Comparison of ENCODE assay signal across 25 mouse cellular contexts in the genomic region with DNA sequence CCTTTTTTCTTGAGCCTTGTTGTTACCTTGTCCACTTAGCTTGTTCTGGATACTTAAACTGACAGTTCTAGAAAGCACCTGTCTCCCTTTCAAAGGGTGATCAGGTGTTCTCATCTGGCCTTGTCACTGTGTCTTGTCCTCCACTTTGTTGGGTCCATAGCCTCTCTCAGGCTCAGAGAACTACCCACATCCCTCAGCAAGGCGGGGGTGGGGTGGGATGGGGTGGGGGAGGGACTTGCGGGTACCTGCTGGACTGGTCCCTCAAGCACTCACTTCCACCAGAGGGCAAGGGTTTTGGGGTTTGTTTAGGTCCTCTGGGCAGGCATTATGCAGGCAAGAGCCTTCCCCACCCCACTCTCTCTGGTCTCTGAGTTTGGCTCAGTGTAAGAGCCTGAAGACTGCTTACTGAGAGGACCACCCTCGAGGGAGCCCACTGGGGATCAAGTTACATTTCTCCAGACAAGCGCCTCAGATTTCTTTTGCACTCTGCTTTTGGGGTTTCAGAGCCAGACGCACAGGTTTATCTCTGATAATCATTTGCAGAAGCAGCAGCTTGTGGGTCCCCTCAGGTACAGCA. TPM values are rescaled to one million over a fixed set of nuclear protein-coding genes. Genes with fewer than 3 reads are reported as not detected.
DNase-seq lines count a peak whose midpoint lies in the region; ATAC-seq and TF ChIP-seq lines count a peak whose summit lies in the region.
"Had no signal": no experiment of that assay in that cellular context is flagged by ENCODE, and none has a peak within 500 bp of the region (broad histone marks: within the 10 kb centered on the region; RNA-seq: fewer than 3 reads in every experiment).

No protein-coding gene starts in this region.

- no peak for DNase-seq in heart, adult 8-10 months (ENCODE audit: low spot score)
- peak; percentile 37 for DNase-seq in lung, embryonic 14.5 days
- DNase-seq in lung, postnatal 25 days (ENCODE audit: low spot score), result no peak
- DNase-seq in embryo, embryonic 10.5 days (ENCODE audit: low spot score), result peak; percentile 49
- DNase-seq in forelimb bud, embryonic 11.5 days (ENCODE audit: low read depth, low spot score), result peak; percentile 36
- DNase-seq in cerebellum, postnatal 25 days, result no peak
- DNase-seq in spleen, postnatal 10 days (ENCODE audit: low spot score in 2 of 2), result no peak
- DNase-seq: adrenal gland, postnatal 25 days; cerebellum, adult 2 months; kidney, adult 11 months; kidney, postnatal 25 days; layer of hippocampus, adult 9-11 months; liver; liver, postnatal 0 days; retina, postnatal 1 day; thymus, adult 2 months had no signal

- no peak overlapping the region for H3K4me3 ChIP-seq in heart, embryonic 13.5 days
- no peak overlapping the region for H3K4me3 ChIP-seq in lung, embryonic 14.5 days (ENCODE audit: low read depth, low read length)
- H3K4me3 ChIP-seq: forebrain, embryonic 10.5 days; midbrain, embryonic 15.5 days had no signal

- no peak overlapping the region for H3K9ac ChIP-seq in heart, embryonic 13.5 days
- no peak overlapping the region for H3K9ac ChIP-seq in lung, embryonic 14.5 days
- H3K9ac ChIP-seq: liver, postnatal 0 days; midbrain, embryonic 15.5 days had no signal

- TF ChIP-seq CTCF in lung, embryonic 14.5 days (IDR thresholded peaks at IDR 0.05; ENCODE audit: low read depth), result no peak

- no peak for ATAC-seq in heart, embryonic 13.5 days (ENCODE audit: extremely low read depth, insufficient number of reproducible peaks, low FRiP score, low TSS enrichment)
- ATAC-seq in lung, embryonic 14.5 days (ENCODE audit: insufficient read depth), result peak; percentile 61; the same call in 1 of the 2 replicates
- ATAC-seq: activated CD4-positive, CD25-positive, alpha-beta regulatory T cell, adult 4 months; liver, postnatal 0 days; midbrain, embryonic 15.5 days; Patski had no signal

- 13% methylated on average over 5 of the region's 5 CpGs for WGBS in heart, embryonic 13.5 days
- WGBS in lung, embryonic 14.5 days, result 3% methylated on average over 5 of the region's 5 CpGs

- peak overlapping the region; percentile 12; the same call in 1 of the 2 replicates for H3K4me2 ChIP-seq in heart, embryonic 13.5 days
- peak overlapping the region; percentile 5 for H3K4me2 ChIP-seq in lung, embryonic 14.5 days
- H3K4me2 ChIP-seq: heart, embryonic 11.5 days; midbrain, embryonic 15.5 days had no signal

- no peaks in the 10 kb centered on the region for H3K9me3 ChIP-seq in heart, embryonic 13.5 days
- H3K9me3 ChIP-seq in lung, embryonic 14.5 days (ENCODE audit: low read depth, low read length), result no peaks in the 10 kb centered on the region
- H3K9me3 ChIP-seq: forebrain, embryonic 10.5 days; midbrain, embryonic 15.5 days had no signal

- no peaks in the 10 kb centered on the region for H3K36me3 ChIP-seq in heart, embryonic 13.5 days
- H3K36me3 ChIP-seq in lung, embryonic 14.5 days (ENCODE audit: insufficient read depth), result no peaks in the 10 kb centered on the region
- H3K36me3 ChIP-seq: forebrain, embryonic 10.5 days; midbrain, embryonic 15.5 days had no signal

- peaks cover 14% of the 10 kb centered on the region for H3K4me1 ChIP-seq in heart, embryonic 13.5 days
- no peaks in the 10 kb centered on the region for H3K4me1 ChIP-seq in lung, embryonic 14.5 days (ENCODE audit: insufficient read depth)

- no peak overlapping the region for H3K27ac ChIP-seq in heart, embryonic 13.5 days (replicated peaks)
- H3K27ac ChIP-seq in lung, embryonic 14.5 days (ENCODE audit: low read depth), result peak overlapping the region; percentile 6; the same call in 1 of the 2 replicates
- H3K27ac ChIP-seq: forebrain, embryonic 10.5 days; midbrain, embryonic 15.5 days had no signal

- H3K27me3 ChIP-seq in heart, embryonic 13.5 days (replicated peaks), result peaks cover 45% of the 10 kb centered on the region
- peaks cover 22% of the 10 kb centered on the region for H3K27me3 ChIP-seq in lung, embryonic 14.5 days (ENCODE audit: insufficient read depth, low read length)

RNA-seq across cellular contexts. Expression of gene Rpp21, which starts 17.1 kb away (rescaled TPM):
- 85.0 and 91.8 TPM in 2 replicates for polyA plus RNA-seq in heart, embryonic 13.5 days (2015; fragmentation: Nextera tagmentation; extraction: Ambion mirVana)
- total RNA-seq in heart, adult 8-10 months (2022), result 10 to 100 TPM; 34.4 to 55.3 (median 45.5) TPM
- polyA plus RNA-seq in lung, embryonic 14.5 days (2014; fragmentation: Nextera tagmentation; extraction: Ambion mirVana), result 188 and 195 TPM in 2 replicates

RNA-seq across cellular contexts. Expression of gene Trim39, which starts 31.3 kb away (rescaled TPM):
- polyA plus RNA-seq in heart, embryonic 13.5 days (2015; fragmentation: Nextera tagmentation; extraction: Ambion mirVana), result 10.4 and 11.7 TPM in 2 replicates
- 1 to 10 TPM; 6.3 to 7.1 (median 6.9) TPM for total RNA-seq in heart, adult 8-10 months (2022)
- 15.8 and 15.9 TPM in 2 replicates for polyA plus RNA-seq in lung, embryonic 14.5 days (2014; fragmentation: Nextera tagmentation; extraction: Ambion mirVana)

RNA-seq across cellular contexts. Expression of gene H2-M10.2, which starts 45.6 kb away (rescaled TPM):
- 0.13 TPM in 1 of 2 replicates, not detected in the other for polyA plus RNA-seq in heart, embryonic 13.5 days (2015; fragmentation: Nextera tagmentation; extraction: Ambion mirVana)
- total RNA-seq in heart, adult 8-10 months (2022), result not detected
- polyA plus RNA-seq in lung, embryonic 14.5 days (2014; fragmentation: Nextera tagmentation; extraction: Ambion mirVana), result 0.23 TPM in 1 of 2 replicates, not detected in the other
- total RNA-seq: adrenal gland, postnatal 25 days; gastrocnemius, adult 8-10 months; megakaryocyte progenitor cell, adult 5-6 weeks had no signal
- polyA plus RNA-seq: activated CD4-positive, CD25-positive, alpha-beta regulatory T cell, adult 4 months; cerebellum, adult 2 months; heart, embryonic 11.5 days; hindbrain, embryonic 11.5 days; liver, postnatal 0 days; thymus, adult 2 months had no signal

RNA-seq across cellular contexts. Expression of gene H2-T3, which starts 50.6 kb away (rescaled TPM):
- polyA plus RNA-seq in heart, embryonic 13.5 days (2015; fragmentation: Nextera tagmentation; extraction: Ambion mirVana), result 0.08 and 0.09 TPM in 2 replicates
- total RNA-seq in heart, adult 8-10 months (2022), result not detected
- 1.3 and 1.4 TPM in 2 replicates for polyA plus RNA-seq in lung, embryonic 14.5 days (2014; fragmentation: Nextera tagmentation; extraction: Ambion mirVana)
- total RNA-seq: adrenal gland, postnatal 25 days; gastrocnemius, adult 8-10 months; megakaryocyte progenitor cell, adult 5-6 weeks had no signal
- polyA plus RNA-seq: cerebellum, adult 2 months; forebrain, embryonic 10.5 days; heart, embryonic 11.5 days; hindbrain, embryonic 11.5 days; liver, postnatal 0 days; Patski had no signal

Comparison
In these comparisons a context has a peak if more than half of its experiments do, and no peak if none do; other contexts are left out.
1. DNase-seq: peak in lung, embryonic 14.5 days (single experiment), embryo, embryonic 10.5 days (single experiment) and forelimb bud, embryonic 11.5 days (single experiment); none in heart, adult 8-10 months (single experiment), lung, postnatal 25 days (single experiment), cerebellum, postnatal 25 days (0 of 2) and spleen, postnatal 10 days (0 of 2).